Mouse (Mus musculus): ENCODE measurements around the gene Ascc1.

- no peak for TF ChIP-seq POLR2A (IDR thresholded peaks at IDR 0.05; ENCODE audit: low read depth, low read length)
- TF ChIP-seq CTCF (IDR thresholded peaks at IDR 0.05; ENCODE audit: extremely low read depth, insufficient read length, insufficient replicate concordance, low read depth, low read length) = no peak
Observed at GRCm38 (mm10) chr10:60062173-60062572, 59.6 kb downstream of the Ascc1 start.
